Comparison of ENCODE assay signal across 21 mouse cellular contexts in the genomic region with DNA sequence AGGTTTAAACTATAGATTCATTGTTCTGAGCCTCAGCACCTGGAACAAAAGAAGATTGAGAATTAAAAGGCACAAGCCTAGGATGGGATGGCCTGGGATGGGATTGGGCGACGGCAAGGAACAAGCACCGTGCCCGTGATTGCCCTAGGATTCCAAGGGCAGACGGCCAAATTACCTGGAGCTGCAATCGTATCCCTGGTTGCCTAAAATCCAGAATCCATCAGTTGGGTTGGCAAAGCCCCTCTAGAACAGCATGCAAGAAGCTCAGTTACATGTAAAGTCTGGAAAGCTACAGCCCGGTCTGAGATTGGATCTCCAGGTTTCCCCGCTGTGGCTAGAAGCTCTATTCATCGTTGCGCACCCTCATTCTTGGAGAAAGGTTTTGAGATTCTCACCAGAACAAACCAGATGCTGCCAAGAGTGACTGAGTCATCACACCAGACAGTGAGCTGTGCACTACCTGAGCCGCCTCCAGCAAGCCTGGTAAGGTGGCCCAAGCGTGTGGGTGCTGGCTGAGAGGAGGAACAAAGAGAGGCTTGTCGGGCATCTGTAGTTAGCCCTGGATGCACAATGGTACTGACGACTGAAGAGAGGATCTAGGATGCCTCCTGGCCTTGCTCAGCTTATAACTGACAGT.
A peak's percentile ranks its signal among the peaks of the same experiment; 100 is the strongest.
DNase-seq lines count a peak whose midpoint lies in the region; TF ChIP-seq lines count a peak whose summit lies in the region.
"Had no signal": no experiment of that assay in that cellular context is flagged by ENCODE, and none has a peak within 500 bp of the region (broad histone marks: within the 10 kb centered on the region; RNA-seq: fewer than 3 reads in every experiment).

No protein-coding gene starts in this region.

- DNase-seq in cerebellum, adult 8-10 months = peak; percentile 17
- no peak for DNase-seq in cerebellum, adult 9-10 months
- DNase-seq in layer of hippocampus, adult 2 months (ENCODE audit: low spot score in 2 of 2) = peak in 1 of 2 experiments; percentile 48
- DNase-seq in layer of hippocampus, postnatal 10 days (ENCODE audit: low spot score in 2 of 2) = no peak
- peak; percentile 89 for DNase-seq in right cerebral cortex, adult 18-20 months
- no peak for DNase-seq in right cerebral cortex, postnatal 14 days
- peak; percentile 71 to 72 for DNase-seq in left cerebral cortex, postnatal 36 days (ENCODE audit: low spot score in 2 of 2)
- no peak for DNase-seq in gastrocnemius, postnatal 4 days (ENCODE audit: low spot score in 2 of 2)
- DNase-seq: adrenal gland, postnatal 14 days; gastrocnemius, postnatal 36 days; kidney, adult 9 months; kidney, postnatal 14 days; liver, postnatal 0 days; thymus, postnatal 25 days had no signal

- H3K4me3 ChIP-seq in layer of hippocampus, adult 2 months = no peak overlapping the region
- H3K4me3 ChIP-seq: forebrain, embryonic 15.5 days; intestine, embryonic 15.5 days; limb, embryonic 12.5 days; myocyte; neural tube, embryonic 13.5 days; stomach, embryonic 15.5 days had no signal

- TF ChIP-seq CTCF in layer of hippocampus, adult 2 months (conservative IDR thresholded peaks at IDR 0.05) = no peak

- intact Hi-C loops in left cerebral cortex, postnatal 36 days (cut with DNase I) = no loop called here

- H3K27ac ChIP-seq in layer of hippocampus, adult 2 months = peak overlapping the region; percentile 57; the same call in 1 of the 2 replicates
- H3K27ac ChIP-seq: forebrain, embryonic 15.5 days; intestine, embryonic 15.5 days; limb, embryonic 12.5 days; macrophage; neural tube, embryonic 13.5 days; stomach, embryonic 15.5 days had no signal

Comparison
In these comparisons a context has a peak if more than half of its experiments do, and no peak if none do; other contexts are left out.
1. DNase-seq: peak in cerebellum, adult 8-10 months (single experiment), right cerebral cortex, adult 18-20 months (single experiment) and left cerebral cortex, postnatal 36 days (2 of 2); none in cerebellum, adult 9-10 months (single experiment), layer of hippocampus, postnatal 10 days (0 of 2), right cerebral cortex, postnatal 14 days (single experiment) and gastrocnemius, postnatal 4 days (0 of 2).